Mouse (Mus musculus) embryonic stem cell, embryonic (primary cell): ENCODE measurements at regions not wholly inside any gene's neighbourhood (a gene's known extent, or its start where the extent isn't known, plus 50 kb on each side); places are given as distances from the start of the nearest gene placed in this dataset.

Source experiments
- CTCF ChIA-PET, 4 experiments: fragments of 300-600 bp in 2 of 4; fragments of 350-600 bp in 2 of 4; sonication (Branson Sonifier 250); formaldehyde crosslinking; loops; one replicate each; lab custom pipeline; 2022; ENCODE audit warnings: inconsistent platforms in 2 of 4; lab: Charles Lee
- POLR2A ChIA-PET, 4 experiments: fragments of 300-600 bp in 2 of 4; fragments of 350-600 bp in 2 of 4; sonication (Branson Sonifier 250); formaldehyde crosslinking; loops; one replicate each; lab custom pipeline; 2022; ENCODE audit warnings: antibody characterized with exemption in 4 of 4, inconsistent platforms in 1 of 4; lab: Charles Lee

GRCm38 (mm10) chr17:47283158-47283557 is 85.5 kb upstream of the Mrps10 start:
- CTCF ChIA-PET: no interaction called here
- POLR2A ChIA-PET: interaction anchor here in 3 of 4 experiments (1.2 to 1.4 kb wide), 3 partner anchors 9 to 10 kb away, joined by 3 to 4 read pairs (median 3); no protein-coding TSS in a partner anchor

DNA sequence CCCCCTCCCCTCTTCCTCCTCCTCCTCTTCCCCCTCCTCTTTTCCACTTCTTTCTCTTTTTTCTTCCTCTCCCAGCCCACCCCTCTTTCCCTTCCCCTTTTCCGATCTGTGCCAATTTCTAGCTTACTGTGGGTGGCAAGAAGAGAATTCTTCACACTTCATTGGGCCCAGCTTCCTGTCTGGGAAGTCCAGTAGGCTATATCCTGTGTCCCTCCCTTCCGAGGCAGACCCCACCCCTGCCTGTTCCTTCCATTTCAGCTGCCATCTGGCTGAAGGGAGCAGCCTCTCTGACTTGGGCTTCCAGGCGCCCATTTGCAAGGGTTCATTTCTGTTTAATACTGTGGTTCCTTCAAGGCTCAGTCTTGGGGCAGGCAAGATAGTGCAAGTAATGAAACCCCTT is 86.2 kb upstream of the Mrps10 start:
- CTCF ChIA-PET: interaction anchor here in 1 of 4 experiments (0.6 kb wide), 1 partner anchor 521 kb away, joined by 5 read pairs; no protein-coding TSS in a partner anchor
- POLR2A ChIA-PET: interaction anchor here in 2 of 4 experiments (0.6 to 0.8 kb wide), 2 partner anchors 136 to 138 kb away, joined by 5 to 6 read pairs; no protein-coding TSS in a partner anchor

GRCm38 (mm10) chr17:47277890-47278289 is 90.8 kb upstream of the Mrps10 start:
- ChIA-PET CTCF (no interaction called here), POLR2A (interaction anchor here in 2 of 4 experiments (0.6 to 0.8 kb wide), 2 partner anchors 8 to 9 kb away, joined by 3 read pairs; no protein-coding TSS in a partner anchor)

DNA sequence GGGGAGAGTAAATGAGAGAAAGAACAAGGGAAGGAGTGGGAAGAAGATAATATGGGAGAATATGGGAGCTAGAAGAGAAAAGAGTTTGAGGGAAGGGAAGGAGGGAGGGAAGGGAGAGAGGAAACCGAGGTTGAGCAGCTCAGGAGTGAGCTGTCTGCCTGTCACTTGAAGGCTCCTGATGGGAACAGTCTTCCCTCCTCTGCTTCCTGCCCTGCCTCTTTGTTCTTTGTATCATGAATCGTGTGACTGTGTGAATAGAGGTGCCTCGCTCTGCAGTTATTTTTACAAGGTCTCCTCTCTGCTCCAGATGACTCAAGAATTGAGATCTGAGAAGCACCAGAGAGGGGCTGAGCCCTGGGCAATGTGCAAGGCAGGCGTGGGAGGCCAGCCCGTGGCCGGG is 92.0 kb upstream of the Mrps10 start:
- POLR2A ChIA-PET: interaction anchor here in 1 of 4 experiments (0.6 kb wide), 1 partner anchor 9 kb away, joined by 3 read pairs; no protein-coding TSS in a partner anchor
- CTCF ChIA-PET: no interaction called here

- ChIA-PET POLR2A (interaction anchor here in 3 of 4 experiments (0.5 to 0.6 kb wide), 4 partner anchors 8 to 176 kb away, joined by 3 read pairs; no protein-coding TSS in a partner anchor), CTCF (interaction anchor here in 2 of 4 experiments (0.6 to 0.7 kb wide), 4 partner anchors 45 to 572 kb away, joined by 3 to 5 read pairs (median 3); no protein-coding TSS in a partner anchor)
Observed at GRCm38 (mm10) chr17:47275796-47276311, 92.8 kb upstream of the Mrps10 start.

GRCm38 (mm10) chr17:47273309-47273708 is 95.4 kb upstream of the Mrps10 start:
- CTCF ChIA-PET: interaction anchor here in 1 of 4 experiments (0.7 kb wide), 1 partner anchor 160 kb away, joined by 3 read pairs; no protein-coding TSS in a partner anchor
- POLR2A ChIA-PET: interaction anchor here in 1 of 4 experiments (0.8 kb wide), 1 partner anchor 413 kb away, joined by 3 read pairs; no protein-coding TSS in a partner anchor

DNA sequence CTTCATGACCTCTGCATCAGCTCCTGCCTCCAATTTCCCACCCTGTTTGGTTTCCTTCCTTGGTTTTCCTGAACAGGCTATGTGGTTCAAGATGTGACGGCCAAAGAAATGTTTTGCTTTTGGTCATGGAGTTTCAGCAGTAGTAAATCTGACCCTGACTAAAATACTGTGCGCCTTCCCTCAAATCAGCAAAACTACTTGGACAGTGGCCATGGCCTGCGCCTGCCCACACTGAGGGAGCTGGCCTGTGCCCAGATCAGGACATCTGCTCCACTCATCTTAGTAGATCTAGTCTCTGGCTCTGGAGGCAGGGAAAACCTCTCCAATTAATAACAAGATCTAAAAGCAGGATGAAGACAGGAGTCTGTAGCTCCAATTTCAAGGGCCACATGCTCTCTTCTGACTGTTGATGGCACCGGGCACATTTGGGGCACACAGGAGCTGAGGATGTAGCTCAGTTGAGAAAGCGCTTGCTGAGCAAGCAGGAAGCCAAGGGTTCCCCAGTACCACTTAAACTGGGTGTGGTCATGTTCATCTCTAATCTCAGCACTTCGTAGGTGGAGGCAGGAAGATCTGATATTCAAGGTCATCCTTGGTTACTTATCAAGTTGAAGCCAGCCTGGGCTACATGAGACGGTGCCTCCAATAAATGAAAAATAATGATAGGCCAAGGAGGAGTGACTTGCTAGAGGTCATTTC is 96.6 kb upstream of the Mrps10 start:
- POLR2A ChIA-PET: no interaction called here
- CTCF ChIA-PET: no interaction called here

- POLR2A ChIA-PET: interaction anchor here in 2 of 4 experiments (0.5 to 2.0 kb wide), 5 partner anchors 9 to 75 kb away, joined by 3 to 5 read pairs (median 4); no protein-coding TSS in a partner anchor
- CTCF ChIA-PET: interaction anchor here in 3 of 4 experiments (0.6 to 0.8 kb wide), 3 partner anchors 31 to 970 kb away, joined by 3 read pairs; no protein-coding TSS in a partner anchor
Observed at GRCm38 (mm10) chr17:47269053-47269891, 99.4 kb upstream of the Mrps10 start.

DNA sequence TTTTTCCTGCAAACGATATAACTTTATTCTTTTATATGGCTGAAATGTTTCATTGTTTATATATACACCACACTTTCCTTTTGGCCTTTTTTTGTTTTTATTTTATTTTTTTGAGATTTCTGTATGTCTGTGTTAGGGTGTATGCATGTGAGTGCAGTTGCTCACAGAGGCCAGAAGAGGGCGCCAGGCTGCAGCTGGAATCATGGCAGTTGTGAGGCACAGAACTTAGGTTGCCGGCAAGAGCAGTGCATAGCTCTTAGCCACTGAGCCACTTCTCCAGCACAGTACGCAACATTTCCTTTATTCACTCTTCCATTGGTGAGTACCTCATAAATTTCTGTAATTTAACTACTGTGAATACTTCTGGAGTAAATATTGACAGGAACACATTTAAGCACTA is 100.8 kb upstream of the Mrps10 start:
- ChIA-PET POLR2A (interaction anchor here (0.6 to 1.7 kb wide), 9 partner anchors 8 to 234 kb away, joined by 3 to 6 read pairs (median 3); partner anchors contain the start of gene Taf8 (in 1 of the 4)), CTCF (interaction anchor here (0.5 to 2.1 kb wide), 12 partner anchors 10 to 488 kb away, joined by 3 to 5 read pairs (median 3); no protein-coding TSS in a partner anchor)

- CTCF ChIA-PET: interaction anchor here in 3 of 4 experiments (0.6 to 2.1 kb wide), 8 partner anchors 27 to 377 kb away, joined by 3 to 5 read pairs (median 4); partner anchors contain the start of gene Tbcc (in 1 of the 3)
- POLR2A ChIA-PET: interaction anchor here in 2 of 4 experiments (0.5 to 1.7 kb wide), 6 partner anchors 9 to 397 kb away, joined by 3 to 6 read pairs (median 4); no protein-coding TSS in a partner anchor
Observed at GRCm38 (mm10) chr17:47267076-47267475, 101.6 kb upstream of the Mrps10 start.

- ChIA-PET CTCF (no interaction called here), POLR2A (interaction anchor here in 2 of 4 experiments (0.6 to 1.5 kb wide), 2 partner anchors 9 to 61 kb away, joined by 5 read pairs; no protein-coding TSS in a partner anchor)
Observed at GRCm38 (mm10) chr17:47266335-47266734, 102.4 kb upstream of the Mrps10 start.

DNA sequence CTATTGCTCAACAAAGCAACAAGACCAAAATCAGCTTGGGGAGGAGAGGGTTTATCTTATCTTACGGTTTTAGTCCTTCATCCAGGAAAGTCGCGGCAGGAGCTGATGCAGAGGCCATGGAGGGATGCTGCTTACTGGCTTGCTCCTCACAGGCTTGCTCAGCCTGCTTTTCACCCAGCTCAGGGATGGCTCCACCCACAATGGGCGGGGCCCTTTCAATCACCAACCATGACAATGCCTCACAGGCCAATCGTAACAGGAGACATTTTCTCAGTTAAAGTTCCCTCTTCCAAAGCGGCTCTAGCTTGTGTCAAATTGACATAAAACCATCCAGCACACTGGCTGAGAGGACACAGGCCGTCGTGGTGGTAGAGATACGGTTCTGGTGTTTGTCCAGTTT is 105.7 kb upstream of the Mrps10 start:
- POLR2A ChIA-PET: interaction anchor here in 3 of 4 experiments (0.7 to 1.6 kb wide), 3 partner anchors 68 to 266 kb away, joined by 3 to 4 read pairs (median 3); no protein-coding TSS in a partner anchor

GRCm38 (mm10) chr17:47262141-47262540 is 106.5 kb upstream of the Mrps10 start:
- ChIA-PET CTCF (interaction anchor here in 1 of 4 experiments (1.0 kb wide), 1 partner anchor 223 kb away, joined by 3 read pairs; no protein-coding TSS in a partner anchor), POLR2A (interaction anchor here in 2 of 4 experiments (0.7 to 1.2 kb wide), 4 partner anchors 8 to 142 kb away, joined by 3 to 5 read pairs (median 4); no protein-coding TSS in a partner anchor)

More for the DNA sequence above, 105.7 kb upstream of the Mrps10 start:
- CTCF ChIA-PET: interaction anchor here in 2 of 4 experiments (0.5 to 0.6 kb wide), 2 partner anchors 105 to 392 kb away, joined by 3 to 10 read pairs; no protein-coding TSS in a partner anchor

GRCm38 (mm10) chr17:47260976-47261375 is 107.7 kb upstream of the Mrps10 start:
- POLR2A ChIA-PET: interaction anchor here in 1 of 4 experiments (0.6 to 1.2 kb wide), 3 partner anchors 16 to 927 kb away, joined by 3 to 6 read pairs (median 5); no protein-coding TSS in a partner anchor
- CTCF ChIA-PET: interaction anchor here in 1 of 4 experiments (0.6 kb wide), 1 partner anchor 786 kb away, joined by 7 read pairs; no protein-coding TSS in a partner anchor

DNA sequence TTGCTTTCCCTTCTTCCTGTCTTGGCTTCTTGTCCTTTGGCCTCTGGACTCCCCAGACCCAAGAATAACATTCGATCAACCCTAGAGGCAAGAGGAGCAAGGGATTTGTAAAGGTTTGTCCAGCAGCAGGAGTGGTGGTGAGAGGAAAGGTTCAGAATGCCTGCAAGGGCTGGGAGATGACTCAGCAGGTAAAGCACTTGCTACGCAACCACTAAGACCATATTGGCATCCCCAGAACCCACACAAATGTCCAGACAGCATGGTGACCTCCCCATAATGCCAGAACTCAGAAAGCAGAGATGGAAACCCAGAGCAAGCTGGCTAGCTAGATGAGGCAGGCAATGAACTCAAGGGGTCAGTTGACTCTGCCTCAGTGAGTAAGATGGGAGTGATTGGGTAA is 110.4 kb upstream of the Mrps10 start:
- ChIA-PET POLR2A (interaction anchor here in 1 of 4 experiments (0.5 to 2.3 kb wide), 2 partner anchors 9 to 52 kb away, joined by 3 to 5 read pairs; no protein-coding TSS in a partner anchor), CTCF (interaction anchor here in 2 of 4 experiments (0.6 to 1.3 kb wide), 3 partner anchors 10 to 36 kb away, joined by 3 read pairs; no protein-coding TSS in a partner anchor)

GRCm38 (mm10) chr17:47255209-47255608 is 113.5 kb upstream of the Mrps10 start:
- ChIA-PET CTCF (no interaction called here), POLR2A (interaction anchor here in 2 of 4 experiments (1.0 to 1.9 kb wide), 3 partner anchors 10 to 18 kb away, joined by 3 to 5 read pairs (median 3); no protein-coding TSS in a partner anchor)

DNA sequence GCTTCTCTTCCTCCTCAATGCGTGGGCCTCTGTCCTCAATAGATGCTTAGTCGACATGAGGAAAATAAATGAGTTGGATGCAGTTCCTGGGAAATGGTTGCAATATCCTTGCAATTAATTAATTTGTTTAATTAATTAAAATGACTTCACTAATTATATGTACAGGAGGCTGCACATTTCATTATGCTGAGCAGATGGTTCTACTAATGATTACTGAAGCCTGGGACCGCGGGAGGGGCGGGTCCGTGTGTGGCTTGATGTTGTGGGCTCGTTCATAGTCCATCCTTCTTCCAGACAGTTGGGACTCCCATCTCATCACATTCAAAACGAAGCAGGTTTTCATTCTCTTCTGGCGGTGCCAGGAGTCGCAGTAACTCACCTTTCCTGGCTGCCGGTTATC is 114.7 kb upstream of the Mrps10 start:
- POLR2A ChIA-PET: interaction anchor here in 1 of 4 experiments (1.9 kb wide), 1 partner anchor 9 kb away, joined by 5 read pairs; no protein-coding TSS in a partner anchor
- CTCF ChIA-PET: no interaction called here
